Mouse (Mus musculus) thymus, postnatal 36 days (tissue): ENCODE data around the gene Mst1.

Experiments
- DNase-seq, 2 experiments: peaks; one replicate each; pipeline ENCODE4 v3.0.0; 2022; ENCODE audit warnings: mixed read lengths in 2 of 2

Gene Mst1

DNA sequence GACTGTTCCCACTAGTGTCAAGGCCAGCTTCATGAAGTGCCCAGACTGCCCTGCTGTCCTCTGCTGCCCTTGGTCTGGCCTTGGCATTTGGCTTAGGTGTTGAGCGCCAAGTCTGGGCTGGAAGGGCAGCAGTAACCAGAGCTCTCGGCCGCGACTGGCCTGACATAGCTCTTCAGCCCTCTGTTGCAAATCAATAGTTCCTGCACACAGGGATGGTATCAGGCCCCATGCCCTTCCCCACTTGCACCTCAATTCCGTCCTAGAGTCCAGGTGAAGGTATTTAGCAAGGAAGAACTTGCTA lies 23.0 kb upstream of the Mst1 start:
- peak in 1 of 2 experiments; percentile 2 for DNase-seq

DNA sequence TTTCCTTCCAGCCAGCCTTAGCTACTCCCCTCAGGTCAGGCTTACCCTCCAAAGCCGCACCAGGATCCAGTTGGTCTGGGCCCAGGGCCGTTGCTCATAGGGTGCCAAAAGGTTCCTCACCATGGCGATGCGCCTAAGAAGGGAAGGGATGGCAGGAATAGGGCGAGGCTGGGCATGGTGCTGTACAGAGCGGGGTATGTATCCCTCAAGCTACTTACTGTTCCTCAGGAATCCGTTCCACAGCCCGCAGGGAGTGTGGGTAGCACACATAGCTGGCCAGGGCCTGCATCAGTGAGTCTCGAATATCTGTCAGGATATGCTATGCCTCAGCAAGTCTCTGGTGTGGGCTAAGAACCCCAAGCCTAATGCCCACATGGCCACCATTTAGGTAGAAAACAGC lies 21.9 kb upstream of the Mst1 start:
- no peak for DNase-seq

DNA sequence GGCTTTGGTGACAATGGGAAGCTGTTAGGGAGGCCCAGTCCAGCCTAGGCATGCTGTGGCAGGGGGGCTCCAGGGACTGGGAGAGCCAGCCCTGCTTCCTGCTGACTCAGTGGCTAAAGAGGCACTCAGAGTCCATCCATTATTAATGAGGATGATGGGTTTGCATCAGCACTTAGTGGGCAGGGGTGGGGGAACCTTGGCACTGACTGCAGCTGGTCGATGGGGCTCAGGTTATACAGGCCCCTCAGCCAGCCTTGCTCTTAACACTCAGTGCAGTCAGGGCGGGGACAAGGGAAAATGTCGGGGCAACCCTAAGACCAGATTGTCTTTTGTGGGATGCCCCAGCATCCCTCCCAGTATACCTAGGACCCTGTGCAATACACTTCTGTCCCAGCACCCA lies 18.1 kb upstream of the Mst1 start:
- DNase-seq = peak in 1 of 2 experiments; percentile 3

DNA sequence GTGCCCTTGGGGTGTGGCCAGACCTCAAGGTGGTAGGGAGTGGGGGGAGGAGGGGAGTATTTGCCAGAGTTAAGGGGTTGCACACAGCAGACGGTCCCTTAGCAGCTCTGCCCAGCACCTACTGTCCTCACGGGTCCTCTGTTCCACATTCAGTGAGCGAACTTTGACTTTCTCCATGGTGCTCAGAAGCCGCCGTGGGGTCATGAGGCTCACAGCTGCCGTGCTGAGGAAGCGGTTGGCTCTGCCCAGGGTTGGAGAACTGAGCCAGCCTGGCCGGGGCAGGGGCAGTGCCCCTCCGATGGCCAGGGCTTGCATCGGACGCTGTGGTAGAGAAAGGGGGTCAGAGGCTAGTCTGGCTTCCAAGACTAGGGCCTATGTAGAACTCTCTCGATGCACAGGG lies 16.9 kb upstream of the Mst1 start:
- DNase-seq = no peak

DNA sequence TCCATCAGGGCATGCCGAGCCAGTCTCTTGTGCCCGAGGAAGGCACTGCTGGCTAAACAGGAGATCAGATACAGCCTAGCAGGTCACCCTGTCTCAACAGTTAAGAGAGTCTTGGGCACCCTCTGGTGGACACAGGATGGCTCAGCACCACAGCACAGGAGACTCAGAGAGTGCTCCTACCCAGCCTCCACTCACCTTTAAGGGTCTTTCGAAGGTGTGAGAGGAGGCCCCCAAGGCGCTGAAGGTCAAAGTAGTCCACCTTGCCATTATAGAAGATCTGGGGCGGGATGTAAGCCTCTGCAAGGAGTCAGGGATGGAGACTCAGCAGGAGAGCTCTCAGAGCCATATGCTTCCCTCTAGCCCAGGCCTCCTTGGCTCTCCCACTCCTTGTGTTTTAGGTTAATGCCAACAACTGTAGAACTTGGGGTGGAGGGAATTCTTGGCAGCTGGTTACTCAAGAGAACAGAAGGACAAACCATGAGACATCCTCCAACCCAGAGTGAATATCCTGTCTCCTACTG lies 14.7 kb upstream of the Mst1 start:
- DNase-seq = peak; percentile 51 to 61

DNA sequence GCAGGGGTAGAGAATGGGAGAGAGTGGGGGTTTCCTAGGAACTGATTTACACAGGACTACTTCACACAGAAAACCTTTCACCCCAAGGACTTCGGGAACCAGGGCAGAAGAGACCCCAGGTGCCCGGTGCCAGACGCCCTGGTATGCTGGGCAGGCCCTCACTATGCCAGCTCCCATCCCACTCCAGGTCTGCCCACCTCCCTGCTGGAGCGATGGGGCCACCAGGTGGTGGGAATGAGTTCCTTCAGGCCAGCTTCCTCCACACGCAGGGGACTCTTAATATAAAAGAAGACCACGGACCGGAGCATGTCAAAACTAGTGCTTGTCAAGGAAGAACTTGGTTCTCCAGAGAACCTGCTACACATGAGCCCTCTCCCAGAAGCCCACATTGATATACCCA lies 13.0 kb upstream of the Mst1 start:
- no peak for DNase-seq

DNA sequence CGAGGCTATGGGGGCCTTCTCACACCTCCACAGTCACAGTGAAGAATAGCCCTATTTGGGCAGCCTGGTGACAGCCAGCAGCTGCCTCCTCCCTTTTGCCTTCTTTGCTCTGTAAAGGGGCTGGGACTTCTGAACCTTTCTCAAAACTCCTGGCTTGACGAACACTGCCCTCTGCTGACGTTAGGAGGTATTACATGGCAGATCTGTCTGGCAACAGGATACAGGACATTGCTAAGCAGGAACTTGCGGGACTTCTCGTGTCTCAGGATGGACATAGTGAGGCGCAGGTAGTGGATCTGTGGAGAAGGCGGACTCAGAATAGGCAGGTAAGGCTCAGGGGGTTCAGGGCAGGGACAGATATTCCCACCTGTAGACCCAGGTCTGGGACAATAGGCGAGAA lies 12.3 kb upstream of the Mst1 start:
- DNase-seq = peak; percentile 70 to 74

DNA sequence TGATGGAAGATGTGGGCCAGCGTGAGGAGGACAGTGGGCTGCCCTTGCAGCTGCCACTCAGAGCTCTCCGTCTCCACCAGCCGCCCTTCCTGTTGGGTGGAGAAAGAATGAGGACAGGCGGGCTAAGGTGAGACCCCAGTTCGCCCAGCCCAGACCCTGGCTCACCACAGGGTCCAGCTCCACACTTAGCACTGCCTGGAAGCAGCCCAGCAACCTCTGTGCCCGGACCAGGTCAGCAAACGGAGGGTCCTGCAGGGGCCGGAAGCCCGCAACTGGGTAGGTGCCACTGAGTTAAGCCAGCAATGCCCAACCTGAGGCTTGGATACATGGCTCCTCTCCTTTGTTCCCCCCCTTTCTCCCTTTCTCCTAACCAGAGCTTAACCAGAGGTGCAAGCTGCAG lies 11.2 kb upstream of the Mst1 start:
- DNase-seq = no peak

DNA sequence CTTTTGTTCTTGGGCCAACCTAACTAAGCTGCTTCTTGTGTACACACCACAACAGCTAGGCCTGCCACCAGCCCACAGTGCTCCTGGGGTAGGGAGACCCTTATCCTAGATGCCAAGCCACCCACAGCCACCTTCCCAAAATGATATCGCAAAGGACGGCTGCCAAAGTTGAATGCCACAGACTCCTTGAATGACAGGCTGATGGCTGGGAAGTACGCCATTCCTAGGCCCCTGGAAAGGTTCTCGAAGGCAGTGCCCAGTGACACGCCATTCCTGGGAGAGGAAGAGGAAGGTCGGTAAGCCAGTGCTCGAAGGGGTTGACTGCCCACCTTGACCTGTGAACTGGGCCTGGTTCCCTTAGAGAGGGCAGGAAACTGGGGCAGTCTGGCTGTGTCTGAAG lies 10.7 kb upstream of the Mst1 start:
- no peak for DNase-seq

DNA sequence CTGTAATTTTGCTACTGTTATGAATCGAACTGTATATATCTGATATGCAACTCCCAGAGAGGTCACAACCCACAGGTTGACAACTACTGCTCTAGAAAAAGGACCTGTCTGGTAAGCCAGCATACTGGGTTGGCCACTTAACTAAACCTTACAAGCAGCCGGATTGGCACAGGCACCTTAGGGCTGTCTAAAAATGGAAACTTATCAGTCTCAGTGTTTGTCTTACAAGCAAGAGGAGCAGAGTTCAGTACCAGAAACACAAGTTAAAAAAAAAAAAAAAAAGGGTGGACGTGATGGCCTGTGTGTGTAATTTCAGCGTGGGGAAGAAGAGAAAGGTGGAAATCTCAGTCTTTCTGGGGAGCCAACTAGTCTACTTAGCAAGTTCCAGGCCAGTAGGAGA lies 8.4 kb upstream of the Mst1 start:
- DNase-seq = no peak

DNA sequence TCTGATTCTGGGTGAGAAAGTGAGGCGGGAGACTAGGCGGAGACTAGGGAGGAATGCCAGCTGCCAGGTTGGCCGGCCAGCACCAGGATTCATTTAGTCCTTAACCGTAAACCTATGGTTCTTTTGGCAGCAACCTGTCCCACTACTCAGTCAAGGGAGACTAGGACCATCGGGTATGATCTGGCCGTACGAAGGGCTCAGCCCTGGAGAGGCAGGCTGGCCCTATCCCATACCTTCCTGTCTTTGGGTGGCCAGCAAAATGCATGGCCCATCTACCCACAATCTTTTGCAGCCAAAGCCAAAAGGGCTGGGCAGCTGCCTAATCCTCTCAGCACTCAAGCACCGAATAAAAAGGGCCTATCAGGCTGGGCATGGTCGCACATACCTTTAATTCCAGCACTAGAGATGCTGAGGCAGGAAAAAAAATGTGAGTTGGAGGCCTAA lies 7.7 kb upstream of the Mst1 start:
- DNase-seq = no peak

DNA sequence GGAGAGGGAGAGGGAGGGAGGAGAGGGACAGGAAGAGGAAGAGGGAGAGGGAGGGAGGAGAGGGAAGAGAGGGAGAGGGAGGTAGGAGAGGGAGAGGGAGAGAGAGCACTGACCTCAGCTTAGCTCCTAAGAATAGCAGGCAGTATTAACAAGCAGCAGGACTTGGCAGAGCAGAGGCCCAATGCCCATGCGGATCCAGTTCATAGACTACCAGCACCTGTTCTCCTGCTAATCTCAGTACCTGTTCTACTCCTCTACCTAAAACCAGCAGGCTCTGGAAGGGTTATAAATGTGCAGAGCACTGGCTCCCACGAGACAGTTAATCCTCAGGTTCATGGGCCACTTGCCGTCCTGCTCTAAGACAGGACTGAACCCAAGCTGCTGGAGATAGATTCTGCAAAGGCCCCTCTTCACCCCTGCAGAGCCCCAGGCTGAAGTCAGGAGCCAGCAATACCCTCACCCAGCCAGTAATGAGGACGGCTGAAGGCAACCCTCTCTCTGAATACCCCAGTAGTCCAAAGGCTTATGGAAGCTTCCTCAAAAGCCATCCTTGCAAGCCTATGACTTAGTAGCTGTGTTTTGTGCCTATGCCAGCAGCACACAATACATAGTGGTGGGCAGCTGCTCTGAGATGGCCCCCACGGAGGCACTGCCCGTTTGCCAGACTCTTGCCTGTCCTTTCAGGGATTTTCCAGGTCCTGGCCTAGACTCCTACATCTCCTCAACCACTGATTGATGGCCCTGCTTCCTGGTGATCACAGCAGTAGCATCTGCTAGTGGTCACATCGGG lies 6.9 kb upstream of the Mst1 start:
- no peak for DNase-seq

DNA sequence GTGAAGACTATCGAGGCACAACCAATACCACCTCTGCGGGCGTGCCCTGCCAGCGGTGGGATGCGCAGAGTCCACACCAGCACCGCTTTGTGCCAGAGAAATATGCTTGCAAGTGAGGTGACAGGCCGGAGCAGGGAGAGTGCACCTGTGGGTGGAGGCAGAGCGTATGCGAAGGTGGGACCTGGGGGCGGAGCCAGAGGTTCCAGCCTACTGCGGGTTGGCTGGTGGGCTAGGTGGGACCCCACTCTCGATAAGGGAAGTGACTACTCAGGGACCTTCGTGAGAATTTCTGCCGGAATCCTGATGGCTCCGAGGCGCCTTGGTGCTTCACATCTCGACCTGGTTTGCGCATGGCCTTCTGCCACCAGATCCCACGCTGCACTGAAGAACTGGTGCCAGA lies 2.3 kb downstream of the Mst1 start:
- DNase-seq = no peak

DNA sequence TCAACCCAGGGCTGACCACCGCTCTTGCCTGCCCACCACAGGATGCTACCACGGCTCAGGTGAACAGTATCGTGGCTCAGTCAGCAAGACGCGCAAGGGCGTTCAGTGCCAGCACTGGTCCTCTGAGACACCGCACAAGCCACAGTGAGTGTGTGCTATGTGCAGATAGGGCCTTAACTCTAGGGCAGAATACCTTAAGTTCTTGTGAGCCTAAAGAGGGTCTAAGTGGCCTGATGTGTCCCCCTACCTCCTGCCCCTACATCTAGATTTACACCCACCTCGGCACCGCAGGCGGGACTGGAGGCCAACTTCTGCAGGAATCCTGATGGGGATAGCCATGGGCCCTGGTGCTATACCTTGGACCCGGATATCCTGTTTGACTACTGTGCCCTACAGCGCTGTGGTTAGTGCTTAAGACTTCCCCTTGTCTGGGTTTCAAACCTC lies 2.8 kb downstream of the Mst1 start, which contains the start of gene Rnf123:
Gene Rnf123, minus strand, starts transcription at position 359 of the 444 bp plus-strand sequence.
- no peak for DNase-seq

DNA sequence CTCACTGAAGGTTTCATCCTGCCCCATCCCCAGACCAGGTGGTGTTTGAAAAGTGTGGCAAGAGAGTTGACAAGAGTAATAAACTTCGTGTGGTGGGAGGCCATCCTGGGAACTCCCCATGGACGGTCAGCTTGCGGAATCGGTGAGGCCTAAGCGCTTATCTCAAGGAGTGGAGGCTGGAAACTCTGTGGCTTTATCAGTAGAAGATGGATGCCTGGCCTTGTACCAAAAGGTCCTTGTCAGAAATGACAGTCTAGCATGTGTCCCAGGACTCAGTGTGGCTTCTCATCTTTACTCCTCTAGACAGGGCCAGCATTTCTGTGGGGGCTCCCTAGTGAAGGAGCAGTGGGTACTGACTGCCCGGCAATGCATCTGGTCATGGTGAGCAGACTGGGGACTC lies 3.3 kb downstream of the Mst1 start:
- no peak for DNase-seq

DNA sequence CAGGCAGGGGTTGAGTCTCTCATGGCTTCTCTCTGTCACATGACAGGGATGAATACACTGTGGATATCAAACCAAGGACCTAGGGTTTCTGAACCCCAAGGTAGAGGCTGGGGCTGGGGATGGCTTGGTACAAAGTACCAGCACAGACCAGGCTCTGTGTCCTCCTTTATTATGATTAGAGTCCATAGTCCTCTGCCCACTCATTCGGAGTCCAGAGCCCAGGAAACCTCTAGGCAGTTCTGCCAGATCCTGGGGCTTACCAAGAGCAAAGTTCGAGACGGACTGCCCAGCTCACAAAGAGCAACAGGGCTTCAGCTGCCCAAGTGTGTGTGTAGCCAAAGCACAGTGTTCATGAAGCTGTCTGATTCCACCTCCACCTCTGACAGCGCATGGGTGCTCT lies 5.0 kb downstream of the Mst1 start:
- DNase-seq = no peak

DNA sequence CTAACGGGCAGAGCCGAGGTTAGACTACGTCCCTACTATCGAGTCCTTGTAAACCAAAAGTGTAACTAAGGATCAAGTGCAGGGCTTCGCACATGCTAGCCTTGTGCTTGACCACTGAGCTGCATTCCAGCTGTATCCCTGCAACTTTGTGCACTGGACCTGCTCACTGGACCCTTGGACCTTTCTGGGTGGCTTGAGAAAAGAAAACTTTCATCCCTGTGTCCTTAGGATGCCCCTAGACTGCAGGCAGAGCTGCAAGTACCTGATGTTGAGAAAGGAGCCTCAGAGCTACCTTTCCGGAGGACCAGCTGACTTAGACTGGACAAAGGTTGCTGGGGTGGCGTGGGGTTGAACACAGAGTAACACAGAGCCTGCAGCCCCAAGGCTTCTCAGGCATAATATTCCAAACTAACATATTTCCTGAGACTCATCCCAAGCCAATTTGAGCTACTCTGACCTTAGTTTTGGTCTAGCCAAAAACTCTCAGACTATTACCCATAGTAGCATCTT lies 10.4 kb downstream of the Mst1 start:
- DNase-seq = no peak

DNA sequence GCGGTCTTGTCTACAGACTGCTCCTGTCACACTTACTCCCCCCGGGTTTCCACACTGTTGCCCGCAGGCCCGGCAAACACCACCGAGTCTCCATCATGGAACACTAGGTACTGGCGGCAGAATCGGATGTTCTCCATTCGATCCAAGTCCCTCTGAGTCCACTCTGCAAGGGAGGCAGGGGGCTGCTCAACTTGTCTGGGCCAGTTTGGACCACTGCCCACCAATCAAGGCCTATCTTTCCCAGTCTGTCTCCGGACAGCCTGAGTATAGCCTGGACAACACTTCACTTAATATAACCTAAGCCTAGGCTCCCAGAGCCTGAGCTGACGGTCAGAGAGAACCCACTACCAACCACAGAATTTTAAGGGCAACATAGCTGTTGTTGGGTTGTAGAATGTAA lies 13.3 kb downstream of the Mst1 start:
- DNase-seq = peak in 1 of 2 experiments; percentile 20

DNA sequence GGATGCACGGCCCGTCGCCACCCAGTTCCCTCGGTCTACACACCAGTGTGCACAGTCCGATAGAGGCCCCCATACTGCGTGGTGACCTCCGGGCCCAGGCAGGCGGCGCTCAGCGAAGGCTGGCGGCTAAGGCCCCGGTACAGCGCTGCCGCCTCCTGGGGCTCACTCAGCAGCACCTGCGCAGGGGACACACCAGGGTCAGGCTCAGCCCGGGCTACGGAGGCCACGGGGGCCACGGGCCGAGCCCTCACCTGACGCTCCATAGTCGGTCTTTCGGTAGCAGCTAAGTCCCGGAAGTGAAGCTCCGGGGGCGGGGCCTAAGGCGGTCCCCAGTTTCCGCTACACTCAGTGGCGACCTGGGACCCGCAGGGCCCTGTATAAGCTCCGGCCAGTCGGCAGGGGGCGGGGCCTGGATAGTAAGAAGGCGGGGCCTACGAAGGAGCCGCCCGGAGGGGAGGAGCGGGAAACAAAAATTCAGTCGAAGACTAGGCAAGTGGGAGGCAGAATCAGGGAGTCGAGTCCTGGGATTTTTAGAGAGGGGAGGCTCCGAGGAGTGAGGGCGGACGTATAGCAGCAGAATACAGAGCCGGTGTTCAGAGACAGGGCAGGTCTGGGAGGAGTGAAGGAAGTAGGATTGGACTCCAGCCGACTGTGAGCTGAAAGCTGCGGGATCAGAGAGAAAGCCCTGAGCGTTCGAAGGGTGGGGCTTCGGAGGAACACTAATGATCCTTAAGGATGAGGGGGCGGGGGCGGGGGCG lies 14.1 kb downstream of the Mst1 start, which contains the start of gene Apeh:
Gene Apeh, minus strand, starts transcription at position 423 of the 758 bp plus-strand sequence.
- peak; percentile 95 to 96 for DNase-seq

DNA sequence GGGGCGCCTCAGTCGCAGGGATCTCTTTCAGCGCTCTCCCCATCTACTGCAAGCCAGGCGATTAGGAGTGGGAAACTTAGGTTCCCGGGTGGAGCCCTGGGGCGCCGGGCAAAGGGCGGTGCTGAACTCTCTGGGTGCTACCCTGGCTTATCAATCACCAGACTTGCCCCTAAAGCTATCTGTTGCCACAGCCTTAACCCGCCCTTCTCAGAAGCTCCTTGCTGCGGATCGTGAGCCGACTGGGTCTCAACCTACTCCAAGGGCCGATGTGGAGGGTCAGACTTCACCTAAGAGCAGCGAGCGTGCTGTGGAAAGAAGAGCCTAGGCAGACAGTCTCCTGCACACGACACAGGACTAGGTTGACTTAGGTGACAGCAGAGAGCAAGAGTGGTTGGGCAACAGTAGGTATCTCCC lies 14.8 kb downstream of the Mst1 start:
- peak; percentile 31 to 45 for DNase-seq

DNA sequence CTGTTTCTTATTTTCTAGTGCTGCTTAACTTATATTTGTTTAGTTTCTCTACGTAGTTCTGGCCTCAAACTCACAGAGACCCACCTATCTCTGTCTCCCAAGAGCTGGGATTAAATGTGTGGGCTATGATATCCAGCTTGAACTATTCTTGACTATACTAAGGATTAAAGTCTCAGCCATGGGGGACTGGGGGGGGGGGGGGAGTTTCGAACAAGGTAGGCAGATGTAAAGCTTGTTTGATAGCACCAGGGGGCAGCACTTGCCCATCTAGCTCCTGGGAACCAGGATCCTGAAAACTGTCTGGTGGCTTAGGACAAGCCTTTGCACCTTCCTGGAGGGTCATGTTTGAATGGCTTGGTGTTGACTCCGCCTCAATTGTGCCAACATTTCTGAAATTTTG lies 15.3 kb downstream of the Mst1 start:
- DNase-seq = peak; percentile 55

DNA sequence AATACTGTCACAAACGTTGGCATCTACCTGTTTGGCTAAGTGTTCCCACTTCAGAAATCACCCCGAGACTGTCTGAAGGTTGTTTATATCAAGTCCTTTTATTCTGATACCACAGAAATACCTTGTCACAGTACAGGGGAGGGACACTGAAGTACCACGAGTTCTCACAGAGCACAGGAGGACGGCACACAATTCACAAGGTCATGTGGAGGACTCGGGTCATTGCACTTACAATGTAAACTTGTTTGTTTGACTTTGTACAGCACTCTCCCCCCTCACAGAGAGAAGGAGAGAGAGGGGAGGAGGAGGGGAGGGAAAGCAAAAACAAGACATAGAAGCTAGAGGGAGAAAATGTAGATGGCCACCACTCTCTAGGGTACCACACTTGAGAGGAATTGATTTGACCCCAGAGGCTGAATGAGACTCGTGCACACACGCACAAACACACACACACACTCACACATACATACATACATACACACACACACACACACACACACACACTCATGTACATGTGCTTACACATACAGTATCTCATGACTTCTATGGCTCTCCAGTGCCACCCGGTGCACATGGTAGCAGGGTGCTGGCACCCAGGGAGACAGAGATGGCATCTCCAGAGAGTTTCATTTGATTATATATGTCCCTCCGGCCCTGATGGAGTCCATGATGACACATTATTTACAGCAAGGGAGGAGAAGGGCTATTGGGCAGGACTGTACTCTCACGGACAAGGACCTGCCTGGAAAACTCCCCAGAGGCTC lies 15.9 kb downstream of the Mst1 start:
- no peak for DNase-seq

DNA sequence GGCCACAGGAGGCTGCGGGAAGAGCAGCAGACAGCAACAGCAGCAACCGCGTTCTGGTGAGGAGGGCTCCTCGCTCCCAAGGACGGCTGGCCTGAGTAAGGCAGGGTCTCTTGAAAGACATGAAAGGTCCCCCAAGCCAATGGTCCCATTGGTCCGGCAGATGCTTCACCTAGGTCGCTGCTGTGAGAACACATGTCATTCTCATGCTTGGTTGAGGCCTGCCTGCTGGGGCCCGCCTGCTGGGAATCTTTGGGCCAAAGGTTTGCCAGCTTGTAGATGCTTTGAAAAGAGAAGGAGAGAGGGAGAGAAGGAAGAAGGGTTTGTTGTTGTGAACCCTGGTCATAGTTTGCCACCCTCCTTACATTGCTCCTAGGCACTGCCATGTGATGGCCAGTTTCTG lies 19.4 kb downstream of the Mst1 start:
- no peak for DNase-seq
